In the genomic region with DNA sequence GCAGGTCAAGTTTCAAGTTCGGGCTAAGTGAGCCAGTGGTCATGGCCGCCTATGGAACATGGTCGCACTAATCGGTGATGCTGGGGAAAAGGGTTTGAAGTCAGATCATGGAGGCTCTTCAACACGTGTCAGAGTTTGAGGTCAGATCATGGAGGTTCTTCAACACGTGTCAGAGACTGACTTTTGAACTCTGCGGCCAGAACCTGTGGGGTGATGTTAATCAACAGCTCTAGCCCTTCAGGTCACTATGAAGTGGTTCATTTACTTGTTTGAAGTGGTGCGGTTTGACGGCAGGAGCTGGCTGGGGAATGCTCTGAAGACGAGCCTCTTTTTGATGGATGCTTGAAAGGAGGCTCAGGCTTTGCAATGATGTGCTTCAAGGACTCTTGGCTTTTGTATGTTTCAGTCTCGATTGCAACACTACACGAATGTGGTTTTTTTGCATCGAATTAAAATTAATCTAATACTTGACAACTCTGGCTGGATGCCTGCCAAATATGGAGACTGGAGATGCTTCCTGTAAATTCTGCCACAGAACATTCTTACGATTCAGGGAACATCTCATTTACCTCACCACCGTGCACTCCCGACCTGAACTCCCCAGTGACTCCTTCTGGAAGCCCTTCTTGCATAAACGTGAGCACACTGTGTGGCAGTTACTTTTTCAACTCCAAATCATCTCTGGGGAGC, we compare ENCODE assay signal across 23 mouse cellular contexts.
A peak's percentile ranks its signal among the peaks of the same experiment; 100 is the strongest.
DNase-seq lines count a peak whose midpoint lies in the region; ATAC-seq and TF ChIP-seq lines count a peak whose summit lies in the region.
"Had no signal": no experiment of that assay in that cellular context is flagged by ENCODE, and none has a peak within 500 bp of the region (broad histone marks: within the 10 kb centered on the region; RNA-seq: fewer than 3 reads in every experiment).

No protein-coding gene starts in this region.

- in situ Hi-C loops in Patski (cut with MboI; ENCODE audit: low pct_unique_long_range_greater_than_20kb), result no loop called here

- H3K27me3 ChIP-seq in kidney, adult 2 months (replicated peaks; ENCODE audit: control insufficient read depth, insufficient read depth, low read length), result no peaks in the 10 kb centered on the region
- H3K27me3 ChIP-seq in kidney, embryonic 15.5 days, result no peaks in the 10 kb centered on the region; the same call in 1 of the 2 replicates
- H3K27me3 ChIP-seq in Patski, result no peaks in the 10 kb centered on the region
- H3K27me3 ChIP-seq: embryonic facial prominence, embryonic 13.5 days; hindbrain, embryonic 12.5 days; limb, embryonic 13.5 days; liver, embryonic 15.5 days had no signal

- 38% methylated on average over 17 of the region's 17 CpGs for WGBS in kidney, adult 2 months
- 63% methylated on average over 17 of the region's 17 CpGs for WGBS in kidney, embryonic 15.5 days

- POLR2A ChIA-PET in Patski (lab: Charles Lee), result no interaction called here

- no peak overlapping the region for H3K4me2 ChIP-seq in kidney, embryonic 15.5 days
- H3K4me2 ChIP-seq: embryonic facial prominence, embryonic 13.5 days; heart, embryonic 11.5 days; hindbrain, embryonic 12.5 days; limb, embryonic 13.5 days; liver, embryonic 15.5 days had no signal

- DNase-seq in cerebellum, postnatal 10 days, result peak; percentile 18 to 20
- peak; percentile 75 for DNase-seq in kidney, adult 2 months
- peak; percentile 24 for DNase-seq in Patski (ENCODE audit: low read depth, low spot score)
- DNase-seq in kidney, postnatal 14 days, result peak; percentile 1
- no peak for DNase-seq in gastrocnemius, postnatal 25 days
- DNase-seq: adrenal gland, postnatal 36 days; cerebellum, adult 9-11 months; gastrocnemius, postnatal 14 days; heart, postnatal 10 days; lung, postnatal 14 days; right cerebral cortex, postnatal 25 days; thymus, postnatal 36 days had no signal

- no peak overlapping the region for H3K9ac ChIP-seq in kidney, embryonic 15.5 days
- H3K9ac ChIP-seq: embryonic facial prominence, embryonic 13.5 days; hindbrain, embryonic 12.5 days; limb, embryonic 13.5 days; liver, embryonic 15.5 days had no signal

- no peak overlapping the region for H3K27ac ChIP-seq in kidney, adult 2 months (ENCODE audit: insufficient read depth, low read depth, low read length)
- H3K27ac ChIP-seq in kidney, embryonic 15.5 days, result no peak overlapping the region
- H3K27ac ChIP-seq: embryonic facial prominence, embryonic 13.5 days; hindbrain, embryonic 12.5 days; limb, embryonic 13.5 days; liver, embryonic 15.5 days had no signal

- peaks cover 3% of the 10 kb centered on the region; the same call in 1 of the 2 replicates for H3K4me1 ChIP-seq in kidney, adult 2 months (ENCODE audit: control insufficient read depth, insufficient read depth, low read length)
- 0 out of 2 replicates have a peak, but pooled peaks cover 3% of the 10 kb centered on the region for H3K4me1 ChIP-seq in kidney, embryonic 15.5 days
- H3K4me1 ChIP-seq: embryonic facial prominence, embryonic 13.5 days; hindbrain, embryonic 12.5 days; limb, embryonic 13.5 days; liver, embryonic 15.5 days had no signal

- CTCF ChIA-PET in Patski (lab: Charles Lee), result no interaction called here

- no peaks in the 10 kb centered on the region for H3K36me3 ChIP-seq in kidney, adult 2 months (ENCODE audit: control insufficient read depth, insufficient read depth, low read length)
- no peaks in the 10 kb centered on the region for H3K36me3 ChIP-seq in kidney, embryonic 15.5 days
- H3K36me3 ChIP-seq: embryonic facial prominence, embryonic 13.5 days; hindbrain, embryonic 12.5 days; limb, embryonic 13.5 days; liver, embryonic 15.5 days had no signal

- no peak for TF ChIP-seq CTCF in kidney, adult 2 months (conservative IDR thresholded peaks at IDR 0.05; ENCODE audit: insufficient read depth, insufficient read length, low read depth, low read length)
- no peak for TF ChIP-seq CTCF in Patski (IDR thresholded peaks at IDR 0.05)

- no peak for ATAC-seq in cerebellum, adult (ENCODE audit: insufficient number of reproducible peaks, low FRiP score, low TSS enrichment)
- no peak for ATAC-seq in kidney, embryonic 15.5 days (replicated peaks; ENCODE audit: low FRiP score)
- ATAC-seq in Patski, result no peak
- ATAC-seq in granulocyte monocyte progenitor cell, adult 5-6 weeks (replicated peaks; ENCODE audit: poor library complexity, severe bottlenecking), result no peak
- ATAC-seq: CD4-positive, CD25-positive, alpha-beta regulatory T cell, adult 4 months; inflammation-experienced regulatory T-cells, adult 6 months had no signal

- no peak overlapping the region for H3K4me3 ChIP-seq in kidney, adult 2 months (ENCODE audit: insufficient read depth, low read depth, low read length)
- H3K4me3 ChIP-seq in kidney, embryonic 15.5 days (replicated peaks), result no peak overlapping the region
- H3K4me3 ChIP-seq: embryonic facial prominence, embryonic 13.5 days; hindbrain, embryonic 12.5 days; limb, embryonic 13.5 days; liver, embryonic 15.5 days; megakaryocyte, embryonic 14.5 days had no signal

- no peak for TF ChIP-seq POLR2A in kidney, adult 2 months (IDR thresholded peaks at IDR 0.05; ENCODE audit: low read depth, low read length)

- H3K9me3 ChIP-seq in kidney, embryonic 15.5 days (replicated peaks), result no peaks in the 10 kb centered on the region
- H3K9me3 ChIP-seq: embryonic facial prominence, embryonic 13.5 days; hindbrain, embryonic 12.5 days; limb, embryonic 13.5 days; liver, embryonic 15.5 days had no signal
